Mouse (Mus musculus) splenic B cell, adult 2 months (primary cell): ENCODE data around the gene Gm10229.
"Not testable (repeated sequence)": the region's sequence is repeated elsewhere in the genome, so short reads cannot be mapped to it uniquely, and the experiment has no call there.

Source experiments
- DNase-seq: peaks from one replicate; pipeline ENCODE4 v3.0.0-alpha.2; 2011; ENCODE audit warnings: low read depth, low spot score
- H3K27me3 ChIP-seq: 2 replicates; pipeline ENCODE4 v1.6.1; 2012; ENCODE audit warnings: mild to moderate bottlenecking, low read length, moderate library complexity, mixed read lengths; ENCODE audit not compliant: control insufficient read depth, poor library complexity, insufficient read depth, severe bottlenecking
- H3K36me3 ChIP-seq: 2 replicates; pipeline ENCODE4 v1.6.1; 2012; ENCODE audit warnings: mild to moderate bottlenecking, low read length, moderate library complexity, mixed read lengths; ENCODE audit not compliant: control insufficient read depth, poor library complexity, insufficient read depth, severe bottlenecking

Gm10229 gene

GRCm38 (mm10) chr16:89014984-89015383 is at the start of gene Gm10229:
Gene Gm10229 (plus strand): TSS chr16:89015284.
- not testable (repeated sequence) for H3K36me3 ChIP-seq, H3K27me3 ChIP-seq

DNA sequence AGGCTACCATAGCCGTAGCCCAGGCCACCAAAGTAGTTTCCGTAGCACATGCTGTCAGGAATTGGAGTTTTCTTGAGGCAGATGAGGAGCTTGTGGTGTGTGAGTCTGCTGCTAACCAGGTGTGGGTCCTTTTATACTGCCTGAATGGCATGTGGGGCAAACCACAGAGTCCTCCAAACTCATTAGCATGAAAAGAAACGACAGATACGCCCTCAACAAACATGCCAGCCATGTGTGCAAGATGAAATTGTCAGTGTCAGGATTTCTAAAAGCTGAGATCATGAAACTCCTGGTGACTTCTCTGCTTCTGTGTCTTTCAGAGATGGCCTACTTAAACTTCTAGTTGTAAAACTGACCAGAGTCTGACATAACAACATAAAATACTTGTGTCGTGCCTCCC is 4.4 kb upstream of the Gm10229 start, which contains the start of gene Krtap22-2:
Gene Krtap22-2, minus strand, starts transcription at position 101 of the 400 bp plus-strand sequence.
- Histone ChIP-seq H3K36me3 (no peaks in the 10 kb centered on the region), H3K27me3 (no peaks in the 10 kb centered on the region)
- DNase-seq: no peak

More at GRCm38 (mm10) chr16:89014984-89015383, at the start of gene Gm10229:
- DNase-seq: not testable (repeated sequence)

GRCm38 (mm10) chr16:89013973-89014372 is 1.1 kb upstream of the Gm10229 start:
- Histone ChIP-seq H3K27me3 (no peaks in the 10 kb centered on the region), H3K36me3 (no peaks in the 10 kb centered on the region)
- no peak for DNase-seq

DNA sequence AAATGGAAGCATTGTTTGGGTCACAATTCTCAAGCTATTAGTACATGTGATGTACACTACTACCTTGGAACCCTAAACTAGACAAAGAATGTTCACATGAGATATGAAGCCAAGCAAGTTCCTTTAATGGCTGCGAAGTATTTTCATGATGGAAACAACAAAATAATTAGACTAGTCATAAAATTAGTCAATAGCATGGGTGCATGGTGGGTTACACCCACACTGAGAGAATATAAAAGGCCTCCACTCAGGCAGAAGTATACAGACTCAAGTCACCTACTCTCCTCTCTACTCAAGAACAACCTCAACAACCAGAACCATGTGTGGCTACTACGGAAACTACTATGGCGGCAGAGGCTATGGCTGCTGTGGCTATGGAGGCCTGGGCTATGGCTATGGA is 16.3 kb downstream of the Gm10229 start, which contains the start of gene Krtap6-1:
Gene Krtap6-1, plus strand, starts transcription at position 301 of the 400 bp plus-strand sequence.
- not testable (repeated sequence) for DNase-seq, H3K36me3 ChIP-seq

GRCm38 (mm10) chr16:89041372-89041771 is 26.3 kb downstream of the Gm10229 start, which contains the start of gene Gm10228:
Gene Gm10228 (minus strand): TSS chr16:89041472.
- H3K36me3 ChIP-seq, H3K27me3 ChIP-seq: not testable (repeated sequence)

More for the DNA sequence above, 16.3 kb downstream of the Gm10229 start, which contains the start of gene Krtap6-1:
- not testable (repeated sequence) for H3K27me3 ChIP-seq

DNA sequence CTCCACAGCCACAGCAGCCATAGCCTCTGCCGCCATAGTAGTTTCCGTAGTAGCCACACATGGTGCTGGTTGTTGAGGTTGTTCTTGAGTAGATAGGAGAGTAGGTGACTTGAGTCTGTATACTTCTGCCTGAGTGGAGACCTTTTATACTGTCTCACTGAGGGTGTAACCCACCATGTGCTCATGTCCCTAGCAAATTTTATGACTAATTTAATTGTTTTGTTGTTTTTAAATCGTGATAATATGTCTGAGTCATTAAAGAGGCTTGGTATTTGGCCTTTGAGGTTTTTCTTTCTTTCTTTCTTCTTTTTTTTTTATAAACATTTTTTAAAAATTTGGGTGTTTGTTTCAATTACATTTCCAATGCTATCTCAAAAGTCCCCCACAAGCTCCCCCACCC is 32.7 kb downstream of the Gm10229 start, which contains the start of gene Krtap6-5:
Gene Krtap6-5, minus strand, starts transcription at position 101 of the 400 bp plus-strand sequence.
- no peak for DNase-seq
- Histone ChIP-seq H3K27me3 (no peaks in the 10 kb centered on the region), H3K36me3 (no peaks in the 10 kb centered on the region)

More at GRCm38 (mm10) chr16:89041372-89041771, 26.3 kb downstream of the Gm10229 start, which contains the start of gene Gm10228:
- not testable (repeated sequence) for DNase-seq

GRCm38 (mm10) chr16:89063902-89064301 is 48.8 kb downstream of the Gm10229 start, which contains the start of gene 1110025L11Rik:
Gene 1110025L11Rik (minus strand): TSS chr16:89064002.
- not testable (repeated sequence) for DNase-seq, H3K27me3 ChIP-seq, H3K36me3 ChIP-seq
